In the genomic region with DNA sequence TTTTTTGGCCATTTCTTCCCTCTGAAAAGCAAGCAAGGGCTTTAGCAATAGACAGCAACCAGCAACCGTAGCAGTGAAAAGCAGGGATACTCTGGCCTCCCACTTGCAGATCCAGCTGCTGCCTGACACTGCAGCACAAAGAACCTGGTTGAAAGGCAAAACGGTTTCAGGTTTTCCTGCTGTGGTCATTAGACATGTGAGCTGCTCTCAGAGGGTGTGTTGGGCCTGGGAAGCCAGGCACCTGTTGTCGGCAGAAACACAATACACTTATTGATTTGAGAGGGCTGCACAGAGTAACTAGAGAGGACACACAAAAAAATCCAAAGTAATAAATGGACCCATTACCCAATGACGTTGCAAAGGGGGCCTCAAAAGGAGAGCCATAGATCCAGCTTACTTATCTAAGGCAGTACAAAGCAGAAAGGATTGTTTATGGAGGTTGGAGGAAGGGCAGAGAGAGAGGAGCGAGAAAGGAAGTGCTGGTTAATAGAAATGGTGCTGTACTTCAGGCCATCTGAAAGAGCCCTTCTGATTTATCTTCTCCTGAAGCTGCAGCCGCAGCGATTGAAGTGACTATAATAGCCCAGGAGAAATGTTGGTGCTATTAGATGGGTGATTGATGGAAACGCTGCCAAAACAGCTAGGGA, we compare ENCODE assay signal across 11 mouse cellular contexts.
DNase-seq lines count a peak whose midpoint lies in the region; ATAC-seq and TF ChIP-seq lines count a peak whose summit lies in the region.
"Had no signal": no experiment of that assay in that cellular context is flagged by ENCODE, and none has a peak within 500 bp of the region (broad histone marks: within the 10 kb centered on the region; RNA-seq: fewer than 3 reads in every experiment).

No protein-coding gene starts in this region.

- TF ChIP-seq POLR2A in brain, embryonic 14.5 days (IDR thresholded peaks at IDR 0.05; ENCODE audit: borderline replicate concordance, extremely low read depth, insufficient read depth, insufficient read length, poor library complexity, severe bottlenecking): no peak

- no peak for TF ChIP-seq CTCF in brain, embryonic 14.5 days (IDR thresholded peaks at IDR 0.05; ENCODE audit: borderline replicate concordance, extremely low read depth, insufficient read depth, insufficient read length)

- ATAC-seq in erythroid progenitor cell, adult 5-6 weeks (replicated peaks; ENCODE audit: low FRiP score, poor library complexity, severe bottlenecking): no peak

- peak; percentile 3 to 6 for DNase-seq in cerebellum, postnatal 25 days
- no peak for DNase-seq in cerebellum, adult 8-10 months
- DNase-seq in brain, embryonic 14.5 days (ENCODE audit: low read depth): peak; percentile 45
- peak; percentile 67 for DNase-seq in forelimb bud, embryonic 11.5 days (ENCODE audit: low read depth, low spot score)
- DNase-seq in mesoderm, embryonic 11.5 days (ENCODE audit: low read depth, low spot score): peak; percentile 79
- no peak for DNase-seq in adrenal gland, adult 8-10 months
- no peak for DNase-seq in heart, adult 18-20 months
- DNase-seq: kidney, postnatal 25 days; lung, postnatal 4 days; spleen, adult 18-20 months had no signal

Comparison
In these comparisons a context has a peak if more than half of its experiments do, and no peak if none do; other contexts are left out.
1. DNase-seq: peak in cerebellum, postnatal 25 days (2 of 2), brain, embryonic 14.5 days (single experiment), forelimb bud, embryonic 11.5 days (single experiment) and mesoderm, embryonic 11.5 days (single experiment); none in cerebellum, adult 8-10 months (single experiment), adrenal gland, adult 8-10 months (single experiment) and heart, adult 18-20 months (0 of 2).